Mouse (Mus musculus): ENCODE data around the gene Pus7. TPM values are rescaled to one million over a fixed set of nuclear protein-coding genes. Genes with fewer than 3 reads are reported as not detected.

The Pus7 gene
- polyA plus RNA-seq, 1 experiment from 2014 or later, result 21.1 TPM

GRCm38 (mm10) chr5:23749882-23750281 is 33.6 kb downstream of the Pus7 start:
- Histone ChIP-seq H3K9ac (no peak overlapping the region), H3K36me3 (peaks cover 68% of the 10 kb centered on the region), H3K4me1 (no peaks in the 10 kb centered on the region), H3K9me3 (no peaks in the 10 kb centered on the region), H3K27me3 (replicated peaks) (no peaks in the 10 kb centered on the region), H3K4me2 (no peak overlapping the region), H3K27ac (replicated peaks) (no peak overlapping the region), H3K4me3 (no peak overlapping the region)
- ATAC-seq (ENCODE audit: extremely low read depth, insufficient number of reproducible peaks, low FRiP score, low TSS enrichment), result no peak
- 57% methylated on average over 2 of the region's 2 CpGs for WGBS

- Histone ChIP-seq H3K9me3 (no peaks in the 10 kb centered on the region), H3K4me3 (no peak overlapping the region), H3K27ac (replicated peaks) (no peak overlapping the region), H3K27me3 (replicated peaks) (no peaks in the 10 kb centered on the region), H3K9ac (no peak overlapping the region), H3K4me1 (peaks cover 10% of the 10 kb centered on the region), H3K36me3 (peaks cover 81% of the 10 kb centered on the region), H3K4me2 (no peak overlapping the region)
- WGBS, result 92% methylated on average over 12 of the region's 12 CpGs
- ATAC-seq (ENCODE audit: extremely low read depth, insufficient number of reproducible peaks, low FRiP score, low TSS enrichment), result no peak
These were observed 40.2 kb downstream of the Pus7 start for GRCm38 (mm10) chr5:23743261-23743660.

- 86% methylated on average over 4 of the region's 4 CpGs for WGBS
- H3K9ac ChIP-seq, result no peak overlapping the region
- no peak overlapping the region for H3K4me2 ChIP-seq
- ATAC-seq (ENCODE audit: extremely low read depth, insufficient number of reproducible peaks, low FRiP score, low TSS enrichment), result no peak
- no peaks in the 10 kb centered on the region for H3K27me3 ChIP-seq (replicated peaks)
- peaks cover 20% of the 10 kb centered on the region for H3K36me3 ChIP-seq
- no peaks in the 10 kb centered on the region for H3K9me3 ChIP-seq
- no peak overlapping the region for H3K27ac ChIP-seq (replicated peaks)
- H3K4me1 ChIP-seq, result peaks cover 10% of the 10 kb centered on the region
- no peak overlapping the region for H3K4me3 ChIP-seq
These were observed 46.4 kb downstream of the Pus7 start for GRCm38 (mm10) chr5:23737111-23737510.

- Histone ChIP-seq H3K36me3 (peaks cover 13% of the 10 kb centered on the region), H3K4me1 (peaks cover 10% of the 10 kb centered on the region), H3K27me3 (replicated peaks) (no peaks in the 10 kb centered on the region), H3K4me3 (no peak overlapping the region), H3K9ac (no peak overlapping the region), H3K9me3 (no peaks in the 10 kb centered on the region), H3K27ac (replicated peaks) (no peak overlapping the region), H3K4me2 (no peak overlapping the region)
- 68% methylated on average over 4 of the region's 4 CpGs for WGBS
- ATAC-seq (ENCODE audit: extremely low read depth, insufficient number of reproducible peaks, low FRiP score, low TSS enrichment), result no peak
These were observed 47.1 kb downstream of the Pus7 start for GRCm38 (mm10) chr5:23736366-23736765.

- Histone ChIP-seq H3K27ac (replicated peaks) (no peak overlapping the region), H3K9ac (no peak overlapping the region), H3K4me1 (peaks cover 4% of the 10 kb centered on the region), H3K27me3 (replicated peaks) (no peaks in the 10 kb centered on the region), H3K4me3 (no peak overlapping the region), H3K36me3 (no peaks in the 10 kb centered on the region), H3K9me3 (peaks cover 15% of the 10 kb centered on the region; the same call in 1 of the 2 replicates), H3K4me2 (no peak overlapping the region)
- WGBS, result 85% methylated on average over 2 of the region's 2 CpGs
- no peak for ATAC-seq (ENCODE audit: extremely low read depth, insufficient number of reproducible peaks, low FRiP score, low TSS enrichment)
These were observed 61.6 kb downstream of the Pus7 start for GRCm38 (mm10) chr5:23721956-23722355.

GRCm38 (mm10) chr5:23718881-23719328 is 64.6 kb downstream of the Pus7 start:
- Histone ChIP-seq H3K27ac (replicated peaks) (no peak overlapping the region), H3K27me3 (replicated peaks) (no peaks in the 10 kb centered on the region), H3K9me3 (0 out of 2 replicates have a peak, but pooled peaks cover 3% of the 10 kb centered on the region), H3K4me3 (no peak overlapping the region), H3K9ac (no peak overlapping the region), H3K4me1 (peaks cover 4% of the 10 kb centered on the region), H3K36me3 (no peaks in the 10 kb centered on the region), H3K4me2 (no peak overlapping the region)
- WGBS, result 79% methylated on average over 4 of the region's 4 CpGs
- no peak for ATAC-seq (ENCODE audit: extremely low read depth, insufficient number of reproducible peaks, low FRiP score, low TSS enrichment)

GRCm38 (mm10) chr5:23718182-23718534 is 65.4 kb downstream of the Pus7 start:
- Histone ChIP-seq H3K27me3 (replicated peaks) (no peaks in the 10 kb centered on the region), H3K4me2 (no peak overlapping the region), H3K9ac (no peak overlapping the region), H3K4me1 (peaks cover 4% of the 10 kb centered on the region), H3K9me3 (no peaks in the 10 kb centered on the region), H3K36me3 (no peaks in the 10 kb centered on the region), H3K4me3 (no peak overlapping the region), H3K27ac (replicated peaks) (no peak overlapping the region)
- no peak for ATAC-seq (ENCODE audit: extremely low read depth, insufficient number of reproducible peaks, low FRiP score, low TSS enrichment)
- WGBS, result 50% methylated on average over 1 of the region's 1 CpGs

- H3K4me1 ChIP-seq, result peaks cover 4% of the 10 kb centered on the region
- no peak overlapping the region for H3K4me3 ChIP-seq
- no peaks in the 10 kb centered on the region for H3K9me3 ChIP-seq
- 56% methylated on average over 3 of the region's 3 CpGs for WGBS
- no peaks in the 10 kb centered on the region for H3K36me3 ChIP-seq
- no peak overlapping the region for H3K27ac ChIP-seq (replicated peaks)
- no peak overlapping the region for H3K9ac ChIP-seq
- no peak for ATAC-seq (ENCODE audit: extremely low read depth, insufficient number of reproducible peaks, low FRiP score, low TSS enrichment)
- H3K27me3 ChIP-seq (replicated peaks), result no peaks in the 10 kb centered on the region
- H3K4me2 ChIP-seq, result no peak overlapping the region
These were observed 65.9 kb downstream of the Pus7 start for GRCm38 (mm10) chr5:23717469-23718181.

GRCm38 (mm10) chr5:23713401-23714335 is 69.8 kb downstream of the Pus7 start:
- Histone ChIP-seq H3K4me3 (no peak overlapping the region), H3K4me1 (peaks cover 7% of the 10 kb centered on the region; the same call in 1 of the 2 replicates), H3K27ac (replicated peaks) (no peak overlapping the region), H3K36me3 (peaks cover 25% of the 10 kb centered on the region), H3K27me3 (replicated peaks) (no peaks in the 10 kb centered on the region), H3K9ac (0 out of 2 replicates have a peak overlapping the region, but pooled peaks have one; percentile 88), H3K9me3 (peaks cover 16% of the 10 kb centered on the region), H3K4me2 (no peak overlapping the region)
- no peak for ATAC-seq (ENCODE audit: extremely low read depth, insufficient number of reproducible peaks, low FRiP score, low TSS enrichment)
- 89% methylated on average over 8 of the region's 8 CpGs for WGBS

- 5% methylated on average over 58 of the region's 60 CpGs for WGBS
- Histone ChIP-seq H3K9me3 (peaks cover 28% of the 10 kb centered on the region), H3K36me3 (peaks cover 37% of the 10 kb centered on the region), H3K27ac (replicated peaks) (peak overlapping the region; percentile 88), H3K9ac (peak overlapping the region; percentile 88), H3K4me3 (peak overlapping the region; percentile 84), H3K4me2 (peak overlapping the region; percentile 78), H3K4me1 (0 out of 2 replicates have a peak, but pooled peaks cover 7% of the 10 kb centered on the region), H3K27me3 (replicated peaks) (no peaks in the 10 kb centered on the region)
- peak; percentile 96 for ATAC-seq (ENCODE audit: extremely low read depth, insufficient number of reproducible peaks, low FRiP score, low TSS enrichment)
These were observed 71.1 kb downstream of the Pus7 start for GRCm38 (mm10) chr5:23712130-23713001.

Measured in heart, embryonic 13.5 days (tissue).